Mouse (Mus musculus): ENCODE measurements around the gene Dlg2.

DNA sequence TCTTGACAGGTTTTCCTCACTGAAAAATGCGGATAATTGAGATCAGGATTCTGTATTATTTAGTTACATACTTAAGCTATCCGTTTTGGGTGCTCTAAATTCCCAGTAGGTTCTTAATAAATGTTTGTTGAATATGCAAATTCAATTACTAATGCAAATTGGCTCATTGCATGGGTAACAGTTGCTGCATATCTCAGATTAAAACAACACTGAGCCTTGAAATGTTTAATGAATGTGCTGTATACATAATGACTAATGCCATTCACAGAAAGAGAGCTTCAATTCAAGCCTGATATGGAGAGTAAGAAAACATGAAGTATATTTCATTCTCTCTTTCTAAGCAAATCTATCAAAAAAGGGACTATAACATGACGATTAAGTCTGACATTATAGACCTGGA, 1039.8 kb downstream of the Dlg2 start:
- no peak for TF ChIP-seq CTCF (IDR thresholded peaks at IDR 0.05; ENCODE audit: low read depth, low read length)
- no peak for TF ChIP-seq POLR2A (IDR thresholded peaks at IDR 0.05; ENCODE audit: insufficient read depth, low read length)
- no peak for TF ChIP-seq EP300 (IDR thresholded peaks at IDR 0.05; ENCODE audit: insufficient read depth, low read depth, low read length)

Measured in ES-Bruce4 (cell line).